Mouse (Mus musculus) gastrocnemius, postnatal 14 days (tissue): ENCODE results near the gene Mmp11. TPM values are rescaled to one million over a fixed set of nuclear protein-coding genes. Genes with fewer than 3 reads are reported as not detected.
"Not testable (repeated sequence)": the region's sequence is repeated elsewhere in the genome, so short reads cannot be mapped to it uniquely, and the experiment has no call there.

ENCODE experiments used
- DNase-seq: peaks from one replicate; pipeline ENCODE4 v3.0.0; 2021; ENCODE audit warnings: mixed read lengths
- intact Hi-C: fragments of 180-260 bp; cut with DNase I; formaldehyde crosslinking; loops from one replicate; pipeline ENCODE4 v1.15.1; 2025; ENCODE audit warnings: low total_unique reads
- total RNA-seq, 2 experiments: library from RNA; stranded (reverse); gene quantifications; 2 replicates each; pipeline ENCODE4 v1.2.3; 2021

Gene Mmp11
- total RNA-seq, 2 experiments from 2014 or later = 3.5 to 4.8 TPM

- intact Hi-C loops = no loop called here
Observed at GRCm38 (mm10) chr10:75906882-75907281, 29.4 kb downstream of the Mmp11 start.

GRCm38 (mm10) chr10:75904391-75904790 is 31.9 kb downstream of the Mmp11 start:
- no peak for DNase-seq
- intact Hi-C loops = no loop called here

More at GRCm38 (mm10) chr10:75906882-75907281, 29.4 kb downstream of the Mmp11 start:
- DNase-seq = no peak

GRCm38 (mm10) chr10:75898846-75899245 is 37.5 kb downstream of the Mmp11 start:
- intact Hi-C loops = loop anchor here (5.0 kb wide), 1 partner anchor 48 kb away; no protein-coding TSS in a partner anchor
- DNase-seq = peak; percentile 75

GRCm38 (mm10) chr10:75898039-75898564 is 38.2 kb downstream of the Mmp11 start:
- no peak for DNase-seq
- intact Hi-C loops = loop anchor here (5.0 kb wide), 1 partner anchor 49 kb away; no protein-coding TSS in a partner anchor

- peak; percentile 80 for DNase-seq
- intact Hi-C loops = loop anchor here (5.0 kb wide), 1 partner anchor 50 kb away; no protein-coding TSS in a partner anchor
Observed at GRCm38 (mm10) chr10:75897373-75897772, 38.9 kb downstream of the Mmp11 start.

- no peak for DNase-seq
- intact Hi-C loops = loop anchor here (5.0 kb wide), 1 partner anchor 51 kb away; no protein-coding TSS in a partner anchor
Observed at GRCm38 (mm10) chr10:75896208-75896607, 40.1 kb downstream of the Mmp11 start.

GRCm38 (mm10) chr10:75895730-75896129 is 40.6 kb downstream of the Mmp11 start:
- intact Hi-C loops = loop anchor here (5.0 kb wide), 1 partner anchor 52 kb away; no protein-coding TSS in a partner anchor
- DNase-seq = no peak

- intact Hi-C loops = no loop called here
- no peak for DNase-seq
Observed at GRCm38 (mm10) chr10:75894601-75895000, 41.7 kb downstream of the Mmp11 start.

- DNase-seq = peak; percentile 86
- intact Hi-C loops = no loop called here
Observed at GRCm38 (mm10) chr10:75893089-75893750, 43.1 kb downstream of the Mmp11 start, which contains the start of gene Derl3. Gene Derl3 (plus strand): TSS chr10:75893413.

- intact Hi-C loops = no loop called here
- DNase-seq = no peak
Observed at GRCm38 (mm10) chr10:75889406-75890153, 46.7 kb downstream of the Mmp11 start.

GRCm38 (mm10) chr10:75887504-75887903 is 48.8 kb downstream of the Mmp11 start:
- DNase-seq, intact Hi-C loops: not testable (repeated sequence)

- DNase-seq = no peak
- intact Hi-C loops = no loop called here
Observed at GRCm38 (mm10) chr10:75884742-75885141, 51.6 kb downstream of the Mmp11 start.

- intact Hi-C loops = no loop called here
- DNase-seq = peak; percentile 80
Observed at GRCm38 (mm10) chr10:75883232-75883552, 53.1 kb downstream of the Mmp11 start.

- intact Hi-C loops = no loop called here
- DNase-seq = no peak
Observed at GRCm38 (mm10) chr10:75882433-75883231, 53.7 kb downstream of the Mmp11 start.

- intact Hi-C loops = no loop called here
- DNase-seq = no peak
Observed at GRCm38 (mm10) chr10:75881578-75882432, 54.5 kb downstream of the Mmp11 start.

GRCm38 (mm10) chr10:75880771-75881577 is 55.3 kb downstream of the Mmp11 start:
- DNase-seq = no peak
- intact Hi-C loops = no loop called here

- DNase-seq = no peak
- intact Hi-C loops = no loop called here
Observed at GRCm38 (mm10) chr10:75880351-75880750, 55.9 kb downstream of the Mmp11 start.

GRCm38 (mm10) chr10:75878836-75879235 is 57.5 kb downstream of the Mmp11 start:
- no peak for DNase-seq
- intact Hi-C loops = no loop called here
